Mouse (Mus musculus) megakaryocyte, embryonic 14.5 days (primary cell): Measurements from ENCODE around the gene Hoxb9.

Experiments used
- FLI1 ChIP-seq: IDR thresholded peaks from 2 replicates; pipeline ENCODE4 v1.6.1; 2012; ENCODE audit warnings: low read length, inconsistent platforms, mixed read lengths
- GATA1 ChIP-seq: IDR thresholded peaks from 3 replicates; pipeline ENCODE4 v1.6.1; 2012; ENCODE audit warnings: mixed read lengths, low read length, inconsistent platforms, borderline replicate concordance

GRCm38 (mm10) chr11:96289837-96290236, 18.6 kb downstream of the Hoxb9 start:
- TF ChIP-seq GATA1 (no peak), FLI1 (no peak)
